Mouse (Mus musculus): ENCODE data around the gene Degs2. TPM values are rescaled to one million over a fixed set of nuclear protein-coding genes. Genes with fewer than 3 reads are reported as not detected.
A peak's percentile ranks its signal among the peaks of the same experiment; 100 is the strongest.

Degs2 gene
- polyA plus RNA-seq, 1 experiment: not detected

- TF ChIP-seq POLR2A (IDR thresholded peaks at IDR 0.05; ENCODE audit: low read depth, low read length) (no peak), CTCF (IDR thresholded peaks at IDR 0.05; ENCODE audit: borderline replicate concordance, insufficient read depth, low read length) (no peak)
These were observed 3.4 kb upstream of the Degs2 start for GRCm38 (mm10) chr12:108705486-108705885.

DNA sequence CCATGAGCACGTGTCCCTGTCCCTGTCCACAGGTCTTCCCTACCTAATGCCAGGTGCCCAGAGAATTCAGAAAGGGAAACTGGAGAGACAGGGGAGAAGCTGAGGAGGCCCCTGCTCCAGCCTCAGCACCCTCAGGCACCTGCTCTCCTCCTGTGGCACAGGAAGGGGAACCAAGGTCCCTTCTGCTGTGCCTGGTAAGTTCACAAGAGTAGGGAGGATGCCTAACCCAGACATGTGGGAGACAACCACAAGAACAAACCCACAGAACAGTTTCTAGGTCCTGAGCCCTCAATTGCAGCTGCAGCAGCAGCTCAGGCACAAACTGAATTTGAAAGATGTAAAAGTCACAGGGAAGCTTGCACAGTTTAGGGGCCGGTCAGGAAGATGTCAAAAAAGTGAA is 894 bp downstream of the Degs2 start:
- no peaks in the 10 kb centered on the region for H3K4me1 ChIP-seq (ENCODE audit: control insufficient read depth, insufficient read depth, low read length)
- no peak overlapping the region for H3K27ac ChIP-seq (ENCODE audit: insufficient read depth, low read length)
- TF ChIP-seq POLR2A (IDR thresholded peaks at IDR 0.05; ENCODE audit: low read depth, low read length): no peak
- no peak for TF ChIP-seq CTCF (IDR thresholded peaks at IDR 0.05; ENCODE audit: borderline replicate concordance, insufficient read depth, low read length)
- H3K4me3 ChIP-seq (ENCODE audit: insufficient read depth, low read length): no peak overlapping the region

More at GRCm38 (mm10) chr12:108705486-108705885, 3.4 kb upstream of the Degs2 start:
- H3K4me3 ChIP-seq (ENCODE audit: insufficient read depth, low read length): no peak overlapping the region
- H3K4me1 ChIP-seq (ENCODE audit: control insufficient read depth, insufficient read depth, low read length): no peaks in the 10 kb centered on the region
- H3K27ac ChIP-seq (ENCODE audit: insufficient read depth, low read length): no peak overlapping the region

GRCm38 (mm10) chr12:108700037-108700436 is 2.1 kb downstream of the Degs2 start:
- H3K4me3 ChIP-seq (ENCODE audit: insufficient read depth, low read length): no peak overlapping the region
- no peaks in the 10 kb centered on the region for H3K4me1 ChIP-seq (ENCODE audit: control insufficient read depth, insufficient read depth, low read length)
- no peak overlapping the region for H3K27ac ChIP-seq (ENCODE audit: insufficient read depth, low read length)
- TF ChIP-seq CTCF (IDR thresholded peaks at IDR 0.05; ENCODE audit: borderline replicate concordance, insufficient read depth, low read length) (no peak), POLR2A (IDR thresholded peaks at IDR 0.05; ENCODE audit: low read depth, low read length) (no peak)

GRCm38 (mm10) chr12:108699576-108699975 is 2.5 kb downstream of the Degs2 start:
- Histone ChIP-seq H3K4me1 (ENCODE audit: control insufficient read depth, insufficient read depth, low read length) (no peaks in the 10 kb centered on the region), H3K27ac (ENCODE audit: insufficient read depth, low read length) (no peak overlapping the region), H3K4me3 (ENCODE audit: insufficient read depth, low read length) (no peak overlapping the region)
- TF ChIP-seq CTCF (IDR thresholded peaks at IDR 0.05; ENCODE audit: borderline replicate concordance, insufficient read depth, low read length) (no peak), POLR2A (IDR thresholded peaks at IDR 0.05; ENCODE audit: low read depth, low read length) (no peak)

GRCm38 (mm10) chr12:108698697-108699471 is 3.2 kb downstream of the Degs2 start:
- Histone ChIP-seq H3K4me3 (ENCODE audit: insufficient read depth, low read length) (no peak overlapping the region), H3K4me1 (ENCODE audit: control insufficient read depth, insufficient read depth, low read length) (no peaks in the 10 kb centered on the region), H3K27ac (ENCODE audit: insufficient read depth, low read length) (no peak overlapping the region)
- TF ChIP-seq POLR2A (IDR thresholded peaks at IDR 0.05; ENCODE audit: low read depth, low read length) (no peak), CTCF (IDR thresholded peaks at IDR 0.05; ENCODE audit: borderline replicate concordance, insufficient read depth, low read length) (no peak)

- TF ChIP-seq POLR2A (IDR thresholded peaks at IDR 0.05; ENCODE audit: low read depth, low read length): no peak
- TF ChIP-seq CTCF (IDR thresholded peaks at IDR 0.05; ENCODE audit: borderline replicate concordance, insufficient read depth, low read length): no peak
- no peaks in the 10 kb centered on the region for H3K4me1 ChIP-seq (ENCODE audit: control insufficient read depth, insufficient read depth, low read length)
- no peak overlapping the region for H3K27ac ChIP-seq (ENCODE audit: insufficient read depth, low read length)
These were observed 7.9 kb downstream of the Degs2 start for GRCm38 (mm10) chr12:108694223-108694622.

GRCm38 (mm10) chr12:108693592-108693991 is 8.5 kb downstream of the Degs2 start:
- H3K4me1 ChIP-seq (ENCODE audit: control insufficient read depth, insufficient read depth, low read length): no peaks in the 10 kb centered on the region
- H3K4me3 ChIP-seq (ENCODE audit: insufficient read depth, low read length): no peak overlapping the region
- TF ChIP-seq CTCF (IDR thresholded peaks at IDR 0.05; ENCODE audit: borderline replicate concordance, insufficient read depth, low read length): no peak
- TF ChIP-seq POLR2A (IDR thresholded peaks at IDR 0.05; ENCODE audit: low read depth, low read length): no peak
- H3K27ac ChIP-seq (ENCODE audit: insufficient read depth, low read length): no peak overlapping the region

More at GRCm38 (mm10) chr12:108694223-108694622, 7.9 kb downstream of the Degs2 start:
- H3K4me3 ChIP-seq (ENCODE audit: insufficient read depth, low read length): no peak overlapping the region

GRCm38 (mm10) chr12:108690529-108690928 is 11.6 kb downstream of the Degs2 start:
- Histone ChIP-seq H3K27ac (ENCODE audit: insufficient read depth, low read length) (no peak overlapping the region), H3K4me1 (ENCODE audit: control insufficient read depth, insufficient read depth, low read length) (no peaks in the 10 kb centered on the region), H3K4me3 (ENCODE audit: insufficient read depth, low read length) (no peak overlapping the region)
- TF ChIP-seq CTCF (IDR thresholded peaks at IDR 0.05; ENCODE audit: borderline replicate concordance, insufficient read depth, low read length): no peak
- no peak for TF ChIP-seq POLR2A (IDR thresholded peaks at IDR 0.05; ENCODE audit: low read depth, low read length)

DNA sequence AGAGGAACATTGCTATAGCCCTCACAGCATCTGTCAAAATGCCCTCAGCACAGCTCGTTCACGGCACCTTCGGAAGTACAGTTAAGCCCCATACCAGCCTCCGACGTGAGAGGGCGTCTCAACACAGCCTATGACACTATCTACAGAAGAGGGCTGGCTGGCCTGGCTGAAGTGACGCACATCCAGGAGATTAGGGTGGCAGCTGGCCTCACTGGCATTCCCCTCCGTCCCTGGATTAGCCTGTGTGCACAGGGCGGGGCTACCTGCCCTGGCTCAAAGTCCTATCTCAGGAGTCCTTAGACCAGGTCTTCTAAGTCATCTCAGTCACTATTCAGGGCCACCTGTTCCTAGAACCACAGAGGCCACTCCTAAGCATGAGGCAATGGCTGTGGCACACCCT is 12.9 kb downstream of the Degs2 start:
- Histone ChIP-seq H3K4me3 (ENCODE audit: insufficient read depth, low read length) (no peak overlapping the region), H3K27ac (ENCODE audit: insufficient read depth, low read length) (no peak overlapping the region), H3K4me1 (ENCODE audit: control insufficient read depth, insufficient read depth, low read length) (no peaks in the 10 kb centered on the region)
- TF ChIP-seq CTCF (IDR thresholded peaks at IDR 0.05; ENCODE audit: borderline replicate concordance, insufficient read depth, low read length) (no peak), POLR2A (IDR thresholded peaks at IDR 0.05; ENCODE audit: low read depth, low read length) (no peak)

- TF ChIP-seq CTCF (IDR thresholded peaks at IDR 0.05; ENCODE audit: borderline replicate concordance, insufficient read depth, low read length): peak; percentile 29; the same call in 1 of the 2 replicates
- no peak for TF ChIP-seq POLR2A (IDR thresholded peaks at IDR 0.05; ENCODE audit: low read depth, low read length)
- Histone ChIP-seq H3K4me1 (ENCODE audit: control insufficient read depth, insufficient read depth, low read length) (no peaks in the 10 kb centered on the region), H3K27ac (ENCODE audit: insufficient read depth, low read length) (no peak overlapping the region), H3K4me3 (ENCODE audit: insufficient read depth, low read length) (no peak overlapping the region)
These were observed 15.2 kb downstream of the Degs2 start for GRCm38 (mm10) chr12:108686926-108687325.
